Mouse (Mus musculus): ENCODE results near the gene Kctd10.

GRCm38 (mm10) chr5:114368121-114368520 lies 12.2 kb downstream of the Kctd10 start:
- TF ChIP-seq CTCF (IDR thresholded peaks at IDR 0.05; ENCODE audit: low read depth) (no peak), EP300 (optimal IDR thresholded peaks at IDR 0.05) (no peak)

All from stomach, postnatal 0 days (tissue).